Mouse (Mus musculus): Measurements from ENCODE around the gene Iyd.

Gene Iyd

DNA sequence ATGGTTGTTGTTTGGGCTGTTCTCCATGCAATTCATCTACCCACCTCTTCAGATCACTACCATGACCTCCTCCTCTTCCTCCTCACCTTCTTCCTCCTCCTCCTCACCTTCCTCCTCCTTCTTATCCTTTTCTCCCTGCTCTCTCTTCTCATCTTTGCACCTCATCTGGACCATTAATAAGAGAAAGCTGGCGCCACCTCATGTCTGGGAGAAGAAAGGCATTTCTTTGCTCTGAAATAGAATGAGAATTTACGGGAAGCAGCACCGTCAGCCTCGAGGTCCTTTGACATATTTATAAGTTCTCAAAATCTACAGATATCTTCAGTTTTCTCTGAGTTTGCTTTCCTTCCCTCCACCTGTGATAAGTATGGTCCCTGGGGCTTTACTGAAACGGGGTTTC, 15.1 kb downstream of the Iyd start:
- DNase-seq (ENCODE audit: low spot score) = no peak

DNA sequence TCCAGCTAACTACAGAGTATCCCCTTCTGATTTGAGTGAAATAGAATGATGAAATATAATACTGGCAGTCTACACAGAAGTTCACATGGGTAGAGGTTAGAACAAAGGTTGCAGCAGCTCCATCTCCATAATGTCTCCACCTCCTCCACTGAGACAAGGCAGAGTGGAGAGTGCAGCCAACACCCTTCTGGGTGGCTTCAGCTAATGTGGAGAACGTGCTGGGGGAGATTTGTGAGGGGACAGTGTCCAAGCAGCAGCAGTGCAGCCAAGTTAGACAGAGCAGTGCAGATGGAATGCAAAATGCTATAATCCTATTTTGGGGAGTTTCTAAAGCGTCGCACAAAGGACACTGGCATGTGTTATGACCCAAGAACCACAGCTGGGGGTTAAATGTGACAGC, 16.5 kb downstream of the Iyd start:
- no peak for DNase-seq (ENCODE audit: low spot score)

DNA sequence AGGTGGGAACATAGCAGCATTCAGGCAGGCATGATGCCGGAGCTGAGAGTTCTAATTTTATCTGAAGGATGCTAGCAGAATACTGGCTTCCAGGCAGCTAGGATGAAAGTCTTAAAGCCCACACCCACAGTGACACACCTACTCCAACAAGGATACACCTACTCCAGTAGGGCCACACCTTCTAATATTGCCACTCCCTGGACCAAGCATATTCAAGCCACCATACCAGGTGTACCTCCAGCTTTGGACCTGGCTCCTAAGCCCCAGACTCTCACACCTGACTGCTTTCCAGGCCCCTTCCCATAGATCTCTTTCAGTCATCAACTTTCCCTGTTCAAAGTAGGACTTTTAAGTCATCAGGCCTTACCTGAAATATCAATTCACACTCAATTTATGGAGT, 19.1 kb downstream of the Iyd start:
- no peak for DNase-seq (ENCODE audit: low spot score)

DNA sequence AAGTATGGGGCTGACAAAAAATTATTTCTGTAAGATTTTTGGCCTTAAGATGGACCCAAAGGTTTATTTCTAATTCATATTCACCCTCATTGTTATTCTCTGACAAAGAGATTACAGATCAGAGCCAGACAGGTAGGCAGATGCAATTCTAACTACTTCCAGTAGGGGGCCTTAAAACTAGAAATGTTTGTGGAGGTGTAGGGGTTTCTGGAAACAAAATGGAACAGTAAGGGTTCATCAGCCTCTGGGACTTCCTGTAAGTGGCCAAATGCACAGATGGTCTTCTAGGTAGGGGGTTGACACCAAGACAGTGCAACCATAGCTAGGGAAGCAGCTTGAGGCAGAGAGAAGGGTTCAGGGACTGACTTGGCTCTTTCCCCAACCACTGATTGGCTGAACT, 22.1 kb downstream of the Iyd start:
- peak; percentile 42 for DNase-seq (ENCODE audit: low spot score)

DNA sequence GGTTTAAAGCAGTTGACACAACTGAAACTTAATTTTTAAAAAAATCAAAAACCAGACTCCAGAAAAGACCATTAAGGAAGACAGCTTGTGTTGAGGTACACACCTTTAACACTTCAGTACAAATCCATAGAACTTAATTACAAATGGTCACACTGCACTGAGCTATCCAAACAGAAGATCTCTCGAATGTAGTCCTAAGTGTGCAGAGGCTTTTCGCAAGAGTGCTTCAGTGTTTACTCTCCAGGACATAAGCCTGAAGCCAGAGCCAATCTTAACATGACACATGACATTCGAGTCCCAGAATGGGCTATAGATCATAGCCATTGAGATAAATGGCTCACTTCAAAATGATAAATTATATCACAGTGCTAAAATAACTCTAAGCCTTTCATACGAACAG, 25.1 kb downstream of the Iyd start:
- no peak for DNase-seq (ENCODE audit: low spot score)

DNA sequence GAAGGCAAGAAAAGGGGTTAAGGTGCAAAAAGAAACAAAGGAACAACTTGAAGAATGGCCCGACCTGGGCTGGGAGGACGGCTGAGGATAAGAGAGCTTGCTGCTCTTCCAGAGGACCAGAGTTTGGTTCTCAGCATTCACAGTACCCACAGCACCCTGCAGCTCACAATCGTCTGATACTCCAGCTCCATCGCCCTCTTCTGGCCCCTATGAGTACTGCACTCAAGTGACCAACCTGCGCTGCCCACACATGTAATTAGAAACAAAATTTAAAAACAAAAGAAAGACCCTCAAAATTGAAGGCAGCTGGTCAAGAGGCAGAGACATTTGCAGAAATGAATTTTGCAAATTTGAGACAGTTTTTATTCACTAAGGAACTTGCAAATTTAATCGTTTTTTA, 27.8 kb downstream of the Iyd start:
- DNase-seq (ENCODE audit: low spot score) = no peak

DNA sequence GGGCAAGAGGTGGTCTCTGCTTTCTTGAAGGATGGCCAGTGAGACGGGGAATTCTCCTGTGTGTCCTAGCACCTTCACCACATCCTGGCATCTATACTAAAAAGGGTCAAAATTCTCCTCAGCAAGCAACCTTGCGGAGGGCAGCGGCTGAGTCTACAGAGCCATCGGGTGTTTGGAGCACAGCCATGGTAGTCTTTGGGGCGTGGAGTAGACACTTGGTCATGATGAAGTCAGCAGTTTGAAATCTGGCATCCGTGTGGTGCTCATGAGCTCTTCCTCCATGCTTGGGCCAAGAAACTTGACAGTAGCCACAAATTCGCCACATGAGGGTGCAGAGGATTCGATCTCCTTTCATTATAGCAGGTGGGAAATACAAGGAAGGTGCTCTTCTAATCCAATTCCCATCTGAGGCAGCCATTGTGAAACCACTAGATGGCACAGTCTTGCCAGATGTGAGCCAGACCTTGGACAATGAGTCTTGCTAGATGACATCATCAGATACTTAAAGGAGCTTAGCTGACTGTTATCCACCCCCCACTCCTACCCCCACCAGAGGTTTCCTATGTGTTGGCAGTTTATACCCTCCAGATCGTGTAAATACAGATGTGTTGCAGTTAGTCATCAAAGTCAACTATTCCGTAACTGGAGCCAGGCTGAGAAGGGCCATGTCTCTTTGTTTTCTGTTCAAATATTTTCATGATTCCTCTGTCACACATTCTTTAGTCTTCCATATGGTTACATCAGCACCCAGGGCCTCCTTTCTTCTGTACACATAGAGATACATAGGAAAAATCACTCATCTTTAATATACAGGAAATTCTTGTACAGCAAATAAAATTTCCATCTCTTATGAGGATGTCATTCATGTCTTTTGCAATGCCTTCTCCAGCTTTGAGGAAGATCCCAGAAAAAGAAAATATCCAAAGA, 32.9 kb downstream of the Iyd start:
- peak; percentile 80 for DNase-seq (ENCODE audit: low spot score)

DNA sequence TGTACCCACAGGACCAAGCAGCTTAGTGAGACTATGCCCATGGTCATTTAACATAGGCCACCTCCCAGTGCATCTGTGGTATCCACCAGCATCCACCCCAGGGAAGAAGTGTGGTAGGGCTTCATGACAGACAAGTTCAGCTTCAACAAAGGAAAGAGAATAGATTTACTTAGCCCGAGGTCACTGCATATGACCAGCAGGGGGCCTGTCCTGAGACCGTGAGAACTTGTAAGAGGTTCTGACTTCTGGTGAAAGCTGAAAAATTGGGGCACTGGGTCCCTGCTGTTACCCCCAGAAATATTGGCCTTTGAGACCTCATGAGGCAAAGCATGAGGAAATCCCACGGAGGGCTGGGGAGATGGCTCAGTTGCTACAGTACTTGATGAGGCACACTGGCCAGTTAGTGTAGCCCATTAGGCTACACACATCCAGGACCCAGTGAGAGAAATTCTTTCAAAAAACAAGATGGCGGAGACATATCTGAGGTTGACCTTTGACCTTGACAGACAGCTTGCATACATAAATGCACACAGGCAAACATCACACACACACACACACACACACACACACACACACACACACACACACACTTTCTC, 34.0 kb downstream of the Iyd start:
- DNase-seq (ENCODE audit: low spot score) = peak; percentile 67

DNA sequence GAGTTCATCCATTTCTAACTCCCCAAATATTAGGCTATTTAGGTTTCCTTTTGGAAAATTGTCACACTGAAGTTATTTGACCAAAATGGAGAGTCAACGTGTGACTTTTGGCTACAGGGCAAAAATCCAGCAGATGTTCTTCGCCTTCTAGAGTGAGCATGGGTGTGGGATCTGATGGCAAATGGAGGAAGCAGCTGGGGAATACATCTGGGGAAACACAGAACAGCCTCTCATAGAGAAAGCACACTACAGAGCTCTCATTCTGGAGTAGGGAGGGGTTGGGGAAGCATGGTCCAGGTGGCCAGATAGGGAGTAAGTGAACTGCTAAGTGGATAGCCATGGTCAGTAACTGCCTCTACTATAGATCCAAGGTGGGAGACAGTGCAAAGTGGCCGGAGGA, 50.6 kb downstream of the Iyd start:
- no peak for DNase-seq (ENCODE audit: low spot score)

DNA sequence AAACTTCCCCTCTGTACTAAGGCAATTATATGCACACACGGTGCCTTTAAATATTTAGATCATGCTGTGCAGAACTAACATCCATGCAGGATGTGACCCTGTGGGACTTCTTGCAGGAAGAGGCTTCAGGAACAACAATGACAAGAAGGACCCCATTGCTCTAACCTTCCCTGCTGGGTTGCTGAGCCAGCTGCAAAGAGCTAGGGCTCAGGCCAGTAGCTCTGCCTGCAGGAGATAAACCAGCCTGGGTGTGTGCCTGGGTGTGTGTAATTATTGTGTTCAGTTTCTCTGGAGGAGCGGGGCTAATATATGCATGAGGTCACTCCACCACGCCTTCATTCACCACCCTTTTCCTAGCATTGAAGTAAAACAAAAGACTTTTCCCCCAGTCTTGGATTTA, 51.8 kb downstream of the Iyd start:
- no peak for DNase-seq (ENCODE audit: low spot score)

DNA sequence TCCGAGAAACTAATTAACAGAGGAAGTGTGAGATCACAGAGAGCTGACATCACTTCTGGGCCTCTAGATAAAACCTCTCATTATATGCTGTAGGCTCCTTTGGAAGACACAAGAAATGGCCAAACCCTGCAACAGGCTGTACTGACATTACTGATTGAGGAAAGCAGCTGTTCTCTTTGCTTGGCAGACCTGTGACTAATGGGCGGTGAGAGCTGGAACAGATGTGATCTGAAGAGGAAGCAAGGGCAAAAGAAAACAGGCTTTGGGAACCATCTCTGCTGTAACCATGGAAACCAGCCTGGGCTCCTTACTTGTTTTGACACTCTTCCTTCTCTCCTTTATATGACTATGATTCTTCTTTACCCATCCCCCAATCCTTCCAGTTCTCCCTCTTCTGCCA, 56.7 kb downstream of the Iyd start:
- peak; percentile 60 for DNase-seq (ENCODE audit: low spot score)

DNA sequence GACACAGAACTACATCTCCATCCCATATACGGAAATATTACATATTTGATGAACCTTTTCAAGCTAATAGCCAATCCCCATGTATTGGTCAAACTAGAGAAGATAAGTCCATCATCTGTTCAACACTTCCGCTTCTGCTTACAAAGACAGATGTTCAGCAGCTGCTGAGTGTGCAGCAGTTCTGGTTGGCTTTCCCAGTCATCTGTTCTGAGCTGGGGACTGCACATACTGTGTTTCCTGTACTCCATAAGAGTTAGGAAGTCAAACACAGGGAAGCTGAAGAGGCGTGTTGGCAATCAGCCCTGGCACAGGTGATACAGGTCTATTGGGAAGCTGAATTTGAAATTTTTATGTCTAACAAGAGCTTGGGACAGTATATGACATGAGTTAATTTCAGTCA, 57.7 kb downstream of the Iyd start:
- no peak for DNase-seq (ENCODE audit: low spot score)
